Mouse (Mus musculus): ENCODE measurements at regions not wholly inside any gene's neighbourhood (a gene's known extent, or its start where the extent isn't known, plus 50 kb on each side); places are given as distances from the start of the nearest gene placed in this dataset.

DNA sequence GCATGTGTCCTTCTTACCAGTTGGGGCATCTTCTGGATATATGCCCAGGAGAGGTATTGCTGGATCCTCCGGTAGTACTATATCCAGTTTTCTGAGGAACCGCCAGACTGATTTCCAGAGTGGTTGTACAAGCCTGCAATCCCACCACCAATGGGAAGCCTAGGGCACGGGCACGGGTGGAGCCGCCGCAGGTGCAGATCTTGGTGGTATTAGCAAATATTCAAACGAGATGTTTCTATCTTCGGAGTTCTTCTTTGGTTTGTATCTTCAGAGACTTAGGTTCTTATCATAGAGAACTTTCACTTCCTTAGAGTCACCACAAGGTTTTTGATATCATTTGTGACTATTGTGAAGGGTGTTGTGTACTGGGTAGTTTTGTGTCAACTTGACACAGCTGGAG, 103.1 kb downstream of the Btbd35f12 start:
- DNase-seq (ENCODE audit: low read depth), result peak; percentile 52
